In the genomic region with DNA sequence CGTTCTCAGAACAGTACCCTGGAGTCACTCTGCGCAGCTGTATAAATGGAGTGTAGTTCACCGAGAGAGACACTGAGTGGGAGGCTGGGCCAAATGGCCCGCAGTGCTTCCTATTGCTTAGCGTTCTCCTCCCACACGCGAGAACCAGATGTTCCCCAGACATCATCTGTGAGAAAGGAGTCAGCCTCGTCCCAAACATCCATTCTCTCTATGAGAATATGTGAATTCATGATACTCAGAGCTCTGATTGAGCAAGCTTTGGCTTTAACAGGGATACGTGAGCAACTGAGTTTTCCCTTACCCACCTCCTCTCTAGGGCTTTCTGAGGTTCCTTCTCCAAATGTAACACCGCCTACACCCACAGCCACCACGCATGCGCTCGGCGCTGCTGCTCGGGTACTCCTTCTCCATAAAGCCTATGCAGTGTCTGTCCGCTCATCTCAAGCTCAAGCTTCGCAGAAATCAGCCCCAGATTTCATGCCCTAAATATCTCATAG, we compare ENCODE assay signal across 8 mouse cellular contexts. TPM values are rescaled to one million over a fixed set of nuclear protein-coding genes. Genes with fewer than 3 reads are reported as not detected.
DNase-seq lines count a peak whose midpoint lies in the region; ATAC-seq and TF ChIP-seq lines count a peak whose summit lies in the region.

No protein-coding gene starts in this region.

- DNase-seq in gastrocnemius, postnatal 10 days: peak; percentile 49
- peak; percentile 14 for DNase-seq in induced T-regulatory cell, adult 2 months (ENCODE audit: low read depth)
- no peak for DNase-seq in limb, embryonic 11.5 days (ENCODE audit: low spot score)
- no peak for DNase-seq in natural killer cell, adult 2 months (ENCODE audit: low spot score in 2 of 2)

- 0 out of 2 replicates have a peak overlapping the region, but pooled peaks have one; percentile 3 for H3K27ac ChIP-seq in forebrain, embryonic 15.5 days (replicated peaks)
- H3K27ac ChIP-seq in forebrain, embryonic 16.5 days (ENCODE audit: low read length): no peak overlapping the region
- 0 out of 2 replicates have a peak overlapping the region, but pooled peaks have one; percentile 18 for H3K27ac ChIP-seq in limb, embryonic 11.5 days (replicated peaks; ENCODE audit: low read depth, low read length)
- H3K27ac ChIP-seq in testis, adult 2 months (ENCODE audit: control insufficient read depth, insufficient read depth, low read depth, low read length): peak overlapping the region; percentile 72

- no peaks in the 10 kb centered on the region for H3K36me3 ChIP-seq in forebrain, embryonic 15.5 days
- H3K36me3 ChIP-seq in forebrain, embryonic 16.5 days (ENCODE audit: control insufficient read depth, insufficient read depth): no peaks in the 10 kb centered on the region
- no peaks in the 10 kb centered on the region for H3K36me3 ChIP-seq in limb, embryonic 11.5 days (ENCODE audit: control insufficient read depth, insufficient read depth, low read length)
- H3K36me3 ChIP-seq in testis, adult 2 months (ENCODE audit: control insufficient read depth, insufficient read depth, low read length): no peaks in the 10 kb centered on the region

- WGBS in forebrain, embryonic 15.5 days: 86% methylated on average over 17 of the region's 17 CpGs
- 88% methylated on average over 17 of the region's 17 CpGs for WGBS in forebrain, embryonic 16.5 days
- WGBS in limb, embryonic 11.5 days: 72% methylated on average over 17 of the region's 17 CpGs

- no peaks in the 10 kb centered on the region for H3K4me1 ChIP-seq in forebrain, embryonic 15.5 days
- no peaks in the 10 kb centered on the region for H3K4me1 ChIP-seq in forebrain, embryonic 16.5 days (replicated peaks; ENCODE audit: control insufficient read depth, insufficient read depth, low read length)
- H3K4me1 ChIP-seq in limb, embryonic 11.5 days (ENCODE audit: control insufficient read depth, insufficient read depth, low read length): peaks cover 34% of the 10 kb centered on the region
- H3K4me1 ChIP-seq in testis, adult 2 months (ENCODE audit: control insufficient read depth, insufficient read depth, low read length): peaks cover 17% of the 10 kb centered on the region

- no peak for TF ChIP-seq CTCF in testis, adult 2 months (IDR thresholded peaks at IDR 0.05; ENCODE audit: control insufficient read depth, insufficient read depth, insufficient replicate concordance, low read depth, low read length)

- H3K9me3 ChIP-seq in forebrain, embryonic 15.5 days: no peaks in the 10 kb centered on the region
- no peaks in the 10 kb centered on the region for H3K9me3 ChIP-seq in forebrain, embryonic 16.5 days (ENCODE audit: control insufficient read depth, low read length)
- H3K9me3 ChIP-seq in limb, embryonic 11.5 days (ENCODE audit: control insufficient read depth, low read length): no peaks in the 10 kb centered on the region

- H3K9ac ChIP-seq in forebrain, embryonic 15.5 days (replicated peaks): no peak overlapping the region
- no peak overlapping the region for H3K9ac ChIP-seq in forebrain, embryonic 16.5 days (replicated peaks; ENCODE audit: low read depth, low read length)
- no peak overlapping the region for H3K9ac ChIP-seq in limb, embryonic 11.5 days (ENCODE audit: low read length)

- no peak overlapping the region for H3K4me3 ChIP-seq in forebrain, embryonic 15.5 days
- no peak overlapping the region for H3K4me3 ChIP-seq in forebrain, embryonic 16.5 days (replicated peaks; ENCODE audit: low read length)
- H3K4me3 ChIP-seq in limb, embryonic 11.5 days (ENCODE audit: low read depth, low read length): no peak overlapping the region
- peak overlapping the region; percentile 11 for H3K4me3 ChIP-seq in testis, adult 2 months (ENCODE audit: control insufficient read depth, low read depth, low read length)

- H3K4me2 ChIP-seq in forebrain, embryonic 15.5 days (replicated peaks): no peak overlapping the region
- no peak overlapping the region for H3K4me2 ChIP-seq in forebrain, embryonic 16.5 days (ENCODE audit: low read length)
- no peak overlapping the region for H3K4me2 ChIP-seq in limb, embryonic 11.5 days (ENCODE audit: low read depth, severe bottlenecking)

- no peak for TF ChIP-seq POLR2A in testis, adult 2 months (IDR thresholded peaks at IDR 0.05; ENCODE audit: control insufficient read depth, low read depth, low read length)

- H3K27me3 ChIP-seq in forebrain, embryonic 15.5 days: no peaks in the 10 kb centered on the region
- no peaks in the 10 kb centered on the region for H3K27me3 ChIP-seq in forebrain, embryonic 16.5 days (replicated peaks; ENCODE audit: control insufficient read depth, insufficient read depth, low read length)
- no peaks in the 10 kb centered on the region for H3K27me3 ChIP-seq in limb, embryonic 11.5 days (ENCODE audit: control insufficient read depth, insufficient read depth, low read length)
- H3K27me3 ChIP-seq in testis, adult 2 months (ENCODE audit: control insufficient read depth, insufficient read depth, low read length): no peaks in the 10 kb centered on the region

- ATAC-seq in forebrain, embryonic 15.5 days (replicated peaks): no peak; the same call in 1 of the 2 replicates
- no peak for ATAC-seq in forebrain, embryonic 16.5 days
- ATAC-seq in CD4-positive, CD25-positive, alpha-beta regulatory T cell, adult 4 months: peak; percentile 66
- ATAC-seq in limb, embryonic 11.5 days (ENCODE audit: insufficient number of reproducible peaks, low FRiP score, low TSS enrichment, low read depth): no peak

RNA-seq across cellular contexts. Expression of a gene that starts 22.5 kb away (rescaled TPM):
- 2.7 and 2.9 TPM in 2 replicates for polyA plus RNA-seq in forebrain, embryonic 15.5 days (2015; fragmentation: Nextera tagmentation; extraction: Ambion mirVana)
- polyA plus RNA-seq in forebrain, embryonic 16.5 days (2015; fragmentation: Nextera tagmentation; extraction: Ambion mirVana): 3.0 and 3.9 TPM in 2 replicates
- polyA plus RNA-seq in CD4-positive, CD25-positive, alpha-beta regulatory T cell, adult 4 months (2017; shearing (Covaris generic)): 1 to 10 TPM; 3.2 to 3.3 TPM
- 10 to 100 TPM; 18.2 to 24.0 TPM for total RNA-seq in gastrocnemius, postnatal 10 days (2021)
- 25.2 and 27.5 TPM in 2 replicates for polyA plus RNA-seq in limb, embryonic 11.5 days (2014; fragmentation: Nextera tagmentation; extraction: Ambion mirVana)
- polyA plus RNA-seq in testis, adult 2 months (2012; rRNA removed): 2.0 and 2.1 TPM in 2 replicates

Comparison
In these comparisons a context has a peak if more than half of its experiments do, and no peak if none do; other contexts are left out.
1. DNase-seq: peak in gastrocnemius, postnatal 10 days (single experiment) and induced T-regulatory cell, adult 2 months (single experiment); none in limb, embryonic 11.5 days (single experiment) and natural killer cell, adult 2 months (0 of 2).